Mouse (Mus musculus) heart, adult 2 months (tissue): ENCODE data around the gene Nme6.
"Not testable (repeated sequence)": the region's sequence is repeated elsewhere in the genome, so short reads cannot be mapped to it uniquely, and the experiment has no call there.

Experiments used
- CTCF ChIP-seq: fragments of 200-600 bp; IDR thresholded peaks from 2 replicates; pipeline ENCODE4 v1.8.1; 2022; ENCODE audit warnings: antibody characterized with exemption, mild to moderate bottlenecking, moderate library complexity
- EP300 ChIP-seq: fragments of 200-500 bp; IDR thresholded peaks from 2 replicates; pipeline ENCODE4 v1.6.1; 2011; ENCODE audit warnings: low read depth, low read length, control low read depth; ENCODE audit not compliant: insufficient read depth

GRCm38 (mm10) chr9:109805596-109805995 lies 27.0 kb upstream of the Nme6 start:
- TF ChIP-seq CTCF, EP300: not testable (repeated sequence)
